Mouse (Mus musculus) cerebellum, adult 2 months (tissue): Measurements from ENCODE around the gene Cebpa.

Source experiments
- CTCF ChIP-seq: fragments of 200-500 bp; IDR thresholded peaks from 2 replicates; pipeline ENCODE4 v1.5.1; 2011; ENCODE audit warnings: low read depth, mild to moderate bottlenecking, control low read depth, low read length, moderate library complexity, borderline replicate concordance; ENCODE audit not compliant: insufficient read depth
- POLR2A ChIP-seq: fragments of 200-500 bp; IDR thresholded peaks from 2 replicates; pipeline ENCODE4 v1.6.1; 2011; ENCODE audit warnings: low read length, control low read depth, borderline replicate concordance; ENCODE audit not compliant: insufficient read depth

DNA sequence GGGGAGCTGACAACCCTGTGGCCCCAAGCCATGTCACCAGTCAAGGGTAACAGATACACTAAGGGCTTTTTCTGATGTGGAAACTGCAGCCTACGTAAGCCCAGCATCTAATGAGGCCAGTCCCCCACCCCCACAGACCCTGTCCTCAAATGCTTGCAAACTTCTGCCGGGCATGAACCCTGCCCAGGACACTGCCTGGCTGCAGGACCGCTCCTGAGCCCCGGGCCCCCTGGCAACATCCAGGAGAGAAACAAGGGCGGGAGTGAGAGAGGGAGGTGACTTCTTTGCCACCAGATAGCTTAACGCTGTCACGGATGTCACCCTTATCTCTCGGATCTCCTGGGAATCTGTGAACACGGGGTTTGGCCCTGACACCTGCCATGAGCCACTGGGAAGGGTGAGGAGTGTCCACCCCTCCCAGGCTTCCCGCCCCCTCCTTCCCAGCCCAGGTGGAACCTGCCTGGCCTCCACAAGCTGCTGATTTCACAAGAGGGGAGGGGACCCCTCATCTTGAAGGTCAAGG lies 4.4 kb downstream of the Cebpa start:
- TF ChIP-seq CTCF (no peak), POLR2A (no peak)
